Comparison of ENCODE assay signal across 24 mouse cellular contexts in the genomic region with DNA sequence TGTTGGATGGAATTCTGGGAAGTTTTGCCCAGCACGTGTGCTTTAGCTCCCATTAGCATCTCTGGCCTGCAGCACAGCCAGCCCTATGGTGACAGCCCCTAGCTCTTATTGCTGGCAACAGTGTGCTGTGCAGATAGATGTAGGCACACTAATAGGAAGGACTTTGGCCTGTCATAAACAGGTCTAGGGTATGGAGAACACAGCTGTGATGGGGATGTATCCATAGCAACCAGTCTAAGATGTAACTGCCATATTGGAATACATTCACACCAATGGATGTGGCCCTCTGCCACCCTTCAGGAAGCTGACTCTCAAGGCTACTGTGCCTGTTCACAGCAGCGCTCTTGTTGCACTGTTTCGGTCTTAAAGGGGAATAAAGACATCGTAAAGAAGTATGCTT.
DNase-seq lines count a peak whose midpoint lies in the region; ATAC-seq and TF ChIP-seq lines count a peak whose summit lies in the region.
"Had no signal": no experiment of that assay in that cellular context is flagged by ENCODE, and none has a peak within 500 bp of the region (broad histone marks: within the 10 kb centered on the region; RNA-seq: fewer than 3 reads in every experiment).

No protein-coding gene starts in this region.

- H3K9me3 ChIP-seq in heart, embryonic 13.5 days = no peaks in the 10 kb centered on the region
- no peaks in the 10 kb centered on the region for H3K9me3 ChIP-seq in neural tube, embryonic 15.5 days (replicated peaks)
- no peaks in the 10 kb centered on the region for H3K9me3 ChIP-seq in intestine, postnatal 0 days (ENCODE audit: control insufficient read depth)
- H3K9me3 ChIP-seq in kidney, embryonic 16.5 days (ENCODE audit: low read length) = no peaks in the 10 kb centered on the region
- H3K9me3 ChIP-seq: embryonic facial prominence, embryonic 12.5 days; stomach, embryonic 15.5 days had no signal

- H3K4me3 ChIP-seq in heart, embryonic 13.5 days = no peak overlapping the region
- no peak overlapping the region for H3K4me3 ChIP-seq in neural tube, embryonic 15.5 days (replicated peaks)
- H3K4me3 ChIP-seq in intestine, postnatal 0 days (ENCODE audit: low read depth, low read length) = no peak overlapping the region
- H3K4me3 ChIP-seq in kidney, embryonic 16.5 days (ENCODE audit: low read length) = no peak overlapping the region
- H3K4me3 ChIP-seq: embryonic facial prominence, embryonic 12.5 days; layer of hippocampus, adult 2 months; stomach, embryonic 15.5 days had no signal

- no peak overlapping the region for H3K4me2 ChIP-seq in heart, embryonic 13.5 days
- H3K4me2 ChIP-seq in neural tube, embryonic 15.5 days = no peak overlapping the region
- H3K4me2 ChIP-seq in intestine, postnatal 0 days (replicated peaks; ENCODE audit: low read depth) = no peak overlapping the region
- H3K4me2 ChIP-seq in kidney, embryonic 16.5 days (replicated peaks; ENCODE audit: low read depth, low read length) = no peak overlapping the region
- H3K4me2 ChIP-seq: embryonic facial prominence, embryonic 12.5 days; stomach, embryonic 15.5 days had no signal

- TF ChIP-seq CTCF in intestine, postnatal 0 days (IDR thresholded peaks at IDR 0.05; ENCODE audit: low read depth) = no peak

- no peak for ATAC-seq in heart, embryonic 13.5 days (ENCODE audit: extremely low read depth, insufficient number of reproducible peaks, low FRiP score, low TSS enrichment)
- no peak for ATAC-seq in neural tube, embryonic 15.5 days (ENCODE audit: low FRiP score)
- peak; percentile 88 for ATAC-seq in intestine, postnatal 0 days
- ATAC-seq in kidney, embryonic 16.5 days (ENCODE audit: low FRiP score, low TSS enrichment) = no peak
- ATAC-seq: activated CD4-positive, CD25-positive, alpha-beta regulatory T cell, adult 4 months; forebrain, postnatal 0 days; lung, postnatal 0 days had no signal

- H3K27me3 ChIP-seq in heart, embryonic 13.5 days (replicated peaks) = no peaks in the 10 kb centered on the region
- no peaks in the 10 kb centered on the region for H3K27me3 ChIP-seq in neural tube, embryonic 15.5 days (replicated peaks)
- H3K27me3 ChIP-seq in intestine, postnatal 0 days (replicated peaks; ENCODE audit: control insufficient read depth, insufficient read depth, low read length) = no peaks in the 10 kb centered on the region
- H3K27me3 ChIP-seq in kidney, embryonic 16.5 days (ENCODE audit: insufficient read depth, low read length) = no peaks in the 10 kb centered on the region
- H3K27me3 ChIP-seq: embryonic facial prominence, embryonic 12.5 days; stomach, embryonic 15.5 days had no signal

- peak overlapping the region; percentile 81; the same call in 1 of the 2 replicates for H3K27ac ChIP-seq in heart, embryonic 13.5 days (replicated peaks)
- H3K27ac ChIP-seq in neural tube, embryonic 15.5 days (replicated peaks) = no peak overlapping the region
- no peak overlapping the region for H3K27ac ChIP-seq in intestine, postnatal 0 days (ENCODE audit: low read depth, low read length)
- H3K27ac ChIP-seq in kidney, embryonic 16.5 days (ENCODE audit: low read length) = no peak overlapping the region
- H3K27ac ChIP-seq: embryonic facial prominence, embryonic 12.5 days; layer of hippocampus, adult 2 months; macrophage; stomach, embryonic 15.5 days had no signal

- no peaks in the 10 kb centered on the region for H3K36me3 ChIP-seq in heart, embryonic 13.5 days
- H3K36me3 ChIP-seq in neural tube, embryonic 15.5 days = no peaks in the 10 kb centered on the region
- no peaks in the 10 kb centered on the region for H3K36me3 ChIP-seq in intestine, postnatal 0 days (ENCODE audit: control insufficient read depth, insufficient read depth)
- no peaks in the 10 kb centered on the region for H3K36me3 ChIP-seq in kidney, embryonic 16.5 days (ENCODE audit: insufficient read depth, low read length)
- H3K36me3 ChIP-seq: embryonic facial prominence, embryonic 12.5 days; stomach, embryonic 15.5 days had no signal

- WGBS in heart, embryonic 13.5 days = 79% methylated on average over 4 of the region's 4 CpGs
- WGBS in neural tube, embryonic 15.5 days = 75% methylated on average over 4 of the region's 4 CpGs
- WGBS in intestine, postnatal 0 days = 73% methylated on average over 4 of the region's 4 CpGs
- 90% methylated on average over 4 of the region's 4 CpGs for WGBS in kidney, embryonic 16.5 days

- DNase-seq in heart, adult 8-10 months (ENCODE audit: low spot score) = no peak
- peak; percentile 9 for DNase-seq in neural tube, embryonic 10.5 days (ENCODE audit: extremely low spot score, low spot score)
- no peak for DNase-seq in ovary, postnatal 36 days (ENCODE audit: low spot score)
- DNase-seq: adrenal gland, adult 8-10 months; cerebellum, adult 2 months; cerebellum, postnatal 25 days; forebrain, postnatal 0 days; gastrocnemius, postnatal 25 days; kidney, adult 9 months; kidney, postnatal 25 days; retina, postnatal 1 day; right cerebral cortex, postnatal 4 days; thymus, adult 18-20 months; thymus, postnatal 36 days had no signal

- H3K4me1 ChIP-seq in heart, embryonic 13.5 days = peaks cover 86% of the 10 kb centered on the region
- peaks cover 21% of the 10 kb centered on the region for H3K4me1 ChIP-seq in neural tube, embryonic 15.5 days
- peaks cover 10% of the 10 kb centered on the region for H3K4me1 ChIP-seq in intestine, postnatal 0 days (replicated peaks; ENCODE audit: control insufficient read depth, insufficient read depth, low read length)
- peaks cover 18% of the 10 kb centered on the region for H3K4me1 ChIP-seq in kidney, embryonic 16.5 days (ENCODE audit: insufficient read depth, low read length)
- H3K4me1 ChIP-seq: stomach, embryonic 15.5 days had no signal

- no peak overlapping the region for H3K9ac ChIP-seq in heart, embryonic 13.5 days
- no peak overlapping the region for H3K9ac ChIP-seq in neural tube, embryonic 15.5 days (replicated peaks)
- no peak overlapping the region for H3K9ac ChIP-seq in intestine, postnatal 0 days (ENCODE audit: low read depth, low read length)
- no peak overlapping the region for H3K9ac ChIP-seq in kidney, embryonic 16.5 days (replicated peaks; ENCODE audit: low read length)
- H3K9ac ChIP-seq: embryonic facial prominence, embryonic 12.5 days; forebrain, postnatal 0 days; stomach, embryonic 15.5 days had no signal
